11 mouse cellular contexts compared by ENCODE assay signal in genomic region chr7:27329981-27330380, GRCm38 (mm10). TPM values are rescaled to one million over a fixed set of nuclear protein-coding genes. Genes with fewer than 3 reads are reported as not detected.
DNase-seq lines count a peak whose midpoint lies in the region; ATAC-seq and TF ChIP-seq lines count a peak whose summit lies in the region.
"Had no signal": no experiment of that assay in that cellular context is flagged by ENCODE, and none has a peak within 500 bp of the region (broad histone marks: within the 10 kb centered on the region; RNA-seq: fewer than 3 reads in every experiment).

No protein-coding gene starts in this region.

- TF ChIP-seq CTCF in cerebellum, adult 2 months (IDR thresholded peaks at IDR 0.05; ENCODE audit: borderline replicate concordance, insufficient read depth, low read depth, low read length): no peak

- H3K9ac ChIP-seq in heart, embryonic 13.5 days: no peak overlapping the region
- no peak overlapping the region for H3K9ac ChIP-seq in midbrain, embryonic 12.5 days (replicated peaks)
- H3K9ac ChIP-seq in midbrain, embryonic 11.5 days (ENCODE audit: low read length): no peak overlapping the region
- no peak overlapping the region for H3K9ac ChIP-seq in limb, embryonic 12.5 days (replicated peaks)

- peak overlapping the region; percentile 68 for H3K4me3 ChIP-seq in heart, embryonic 13.5 days
- 0 out of 2 replicates have a peak overlapping the region, but pooled peaks have one; percentile 41 for H3K4me3 ChIP-seq in midbrain, embryonic 12.5 days
- H3K4me3 ChIP-seq in midbrain, embryonic 11.5 days (ENCODE audit: low read depth, low read length): no peak overlapping the region
- H3K4me3 ChIP-seq in limb, embryonic 12.5 days (replicated peaks): peak overlapping the region; percentile 44
- no peak overlapping the region for H3K4me3 ChIP-seq in cerebellum, adult 2 months (replicated peaks; ENCODE audit: insufficient read depth, low read depth, low read length)

- H3K4me2 ChIP-seq in heart, embryonic 13.5 days: peak overlapping the region; percentile 91
- no peak overlapping the region for H3K4me2 ChIP-seq in midbrain, embryonic 12.5 days (replicated peaks)
- H3K4me2 ChIP-seq in midbrain, embryonic 11.5 days: no peak overlapping the region; the same call in 1 of the 2 replicates
- H3K4me2 ChIP-seq in limb, embryonic 12.5 days: peak overlapping the region; percentile 64; the same call in 1 of the 2 replicates

- DNase-seq in heart, postnatal 14 days: no peak
- no peak for DNase-seq in midbrain, embryonic 11.5 days (ENCODE audit: low spot score, missing footprints)
- DNase-seq in cerebellum, adult 2 months: no peak
- DNase-seq in adrenal gland, adult 2 months: no peak
- DNase-seq in thymus, postnatal 10 days (ENCODE audit: low spot score in 2 of 2): no peak

- peaks cover 76% of the 10 kb centered on the region for H3K4me1 ChIP-seq in heart, embryonic 13.5 days
- peaks cover 50% of the 10 kb centered on the region for H3K4me1 ChIP-seq in midbrain, embryonic 12.5 days
- peaks cover 37% of the 10 kb centered on the region for H3K4me1 ChIP-seq in midbrain, embryonic 11.5 days (ENCODE audit: control insufficient read depth, insufficient read depth, low read length)
- peaks cover 61% of the 10 kb centered on the region for H3K4me1 ChIP-seq in limb, embryonic 12.5 days (replicated peaks)
- peaks cover 11% of the 10 kb centered on the region for H3K4me1 ChIP-seq in cerebellum, adult 2 months (ENCODE audit: control insufficient read depth, insufficient read depth, low read length)

- ATAC-seq in heart, embryonic 13.5 days (ENCODE audit: extremely low read depth, insufficient number of reproducible peaks, low FRiP score, low TSS enrichment): no peak
- no peak for ATAC-seq in midbrain, embryonic 12.5 days (ENCODE audit: low FRiP score, low read depth)
- ATAC-seq in midbrain, embryonic 11.5 days (ENCODE audit: low FRiP score): no peak
- ATAC-seq in limb, embryonic 12.5 days (ENCODE audit: insufficient number of reproducible peaks, insufficient read depth, low FRiP score, low TSS enrichment, low read depth): no peak

- intact Hi-C loops in heart, postnatal 14 days (cut with DNase I): loop anchor here (2.0 to 5.0 kb wide), 2 partner anchors 19 to 38 kb away; no protein-coding TSS in a partner anchor

- peaks cover 20% of the 10 kb centered on the region for H3K36me3 ChIP-seq in heart, embryonic 13.5 days
- H3K36me3 ChIP-seq in midbrain, embryonic 12.5 days: no peaks in the 10 kb centered on the region
- H3K36me3 ChIP-seq in midbrain, embryonic 11.5 days (ENCODE audit: control insufficient read depth, insufficient read depth, low read length): no peaks in the 10 kb centered on the region
- H3K36me3 ChIP-seq in limb, embryonic 12.5 days: no peaks in the 10 kb centered on the region

- H3K27ac ChIP-seq in heart, embryonic 13.5 days (replicated peaks): no peak overlapping the region
- H3K27ac ChIP-seq in midbrain, embryonic 12.5 days (replicated peaks): no peak overlapping the region
- H3K27ac ChIP-seq in midbrain, embryonic 11.5 days (ENCODE audit: low read depth, low read length): no peak overlapping the region
- H3K27ac ChIP-seq in limb, embryonic 12.5 days: no peak overlapping the region
- no peak overlapping the region for H3K27ac ChIP-seq in cerebellum, adult 2 months (ENCODE audit: insufficient read depth, low read length)

- H3K9me3 ChIP-seq in heart, embryonic 13.5 days: no peaks in the 10 kb centered on the region
- no peaks in the 10 kb centered on the region for H3K9me3 ChIP-seq in midbrain, embryonic 12.5 days
- no peaks in the 10 kb centered on the region for H3K9me3 ChIP-seq in midbrain, embryonic 11.5 days (ENCODE audit: control insufficient read depth, low read length)
- H3K9me3 ChIP-seq in limb, embryonic 12.5 days: no peaks in the 10 kb centered on the region

- H3K27me3 ChIP-seq in heart, embryonic 13.5 days (replicated peaks): peaks cover 98% of the 10 kb centered on the region
- H3K27me3 ChIP-seq in midbrain, embryonic 12.5 days: peaks cover 100% of the 10 kb centered on the region
- peaks cover 96% of the 10 kb centered on the region for H3K27me3 ChIP-seq in midbrain, embryonic 11.5 days (ENCODE audit: control insufficient read depth, insufficient read depth, low read length)
- peaks cover 100% of the 10 kb centered on the region for H3K27me3 ChIP-seq in limb, embryonic 12.5 days
- H3K27me3 ChIP-seq in cerebellum, adult 2 months (ENCODE audit: control insufficient read depth, insufficient read depth, low read length): peaks cover 8% of the 10 kb centered on the region; the same call in 1 of the 2 replicates

- WGBS in heart, embryonic 13.5 days: 17% methylated on average over 17 of the region's 17 CpGs
- WGBS in midbrain, embryonic 12.5 days: 27% methylated on average over 17 of the region's 17 CpGs
- WGBS in midbrain, embryonic 11.5 days: 28% methylated on average over 17 of the region's 17 CpGs
- 25% methylated on average over 17 of the region's 17 CpGs for WGBS in limb, embryonic 12.5 days
- WGBS in cerebellum, adult 2 months: 32% methylated on average over 17 of the region's 17 CpGs

- no peak for TF ChIP-seq POLR2A in cerebellum, adult 2 months (IDR thresholded peaks at IDR 0.05; ENCODE audit: borderline replicate concordance, insufficient read depth, low read length)

RNA-seq across cellular contexts. Expression of gene Ltbp4, which starts 7.5 kb away (rescaled TPM):
- polyA plus RNA-seq in heart, embryonic 13.5 days (2015; fragmentation: Nextera tagmentation; extraction: Ambion mirVana): 51.3 and 53.3 TPM in 2 replicates
- 100 to 1,000 TPM; 354 to 358 TPM for total RNA-seq in heart, postnatal 14 days (2021)
- 10.1 and 10.2 TPM in 2 replicates for polyA plus RNA-seq in midbrain, embryonic 12.5 days (2016; fragmentation: Nextera tagmentation; extraction: Ambion mirVana)
- polyA plus RNA-seq in midbrain, embryonic 11.5 days (2014; fragmentation: Nextera tagmentation; extraction: Ambion mirVana): 2.9 and 5.8 TPM in 2 replicates
- 15.2 and 15.8 TPM in 2 replicates for polyA plus RNA-seq in limb, embryonic 12.5 days (2016; fragmentation: Nextera tagmentation; extraction: Ambion mirVana)
- polyA plus RNA-seq in cerebellum, adult 2 months (2012; rRNA removed): 26.9 and 28.2 TPM in 2 replicates
- total RNA-seq in adrenal gland, adult 2 months (2021): 10 to 100 TPM; 70.3 to 94.7 TPM
- 253 and 263 TPM in 2 replicates for polyA plus RNA-seq in adrenal gland, adult 2 months (2012; rRNA removed)
- total RNA-seq: monocyte, adult 5-6 weeks had no signal

RNA-seq across cellular contexts. Expression of gene Shkbp1, which starts 25.8 kb away (rescaled TPM):
- polyA plus RNA-seq in heart, embryonic 13.5 days (2015; fragmentation: Nextera tagmentation; extraction: Ambion mirVana): 28.8 and 32.2 TPM in 2 replicates
- total RNA-seq in heart, postnatal 14 days (2021): 1 to 10 TPM; 8.6 to 9.7 TPM
- polyA plus RNA-seq in midbrain, embryonic 12.5 days (2016; fragmentation: Nextera tagmentation; extraction: Ambion mirVana): 77.3 and 78.1 TPM in 2 replicates
- 45.9 and 50.7 TPM in 2 replicates for polyA plus RNA-seq in midbrain, embryonic 11.5 days (2014; fragmentation: Nextera tagmentation; extraction: Ambion mirVana)
- 59.5 and 59.9 TPM in 2 replicates for polyA plus RNA-seq in limb, embryonic 12.5 days (2016; fragmentation: Nextera tagmentation; extraction: Ambion mirVana)
- 41.6 and 43.7 TPM in 2 replicates for polyA plus RNA-seq in cerebellum, adult 2 months (2012; rRNA removed)
- 10 to 100 TPM; 11.3 to 22.5 TPM for total RNA-seq in adrenal gland, adult 2 months (2021)
- 60.8 and 74.5 TPM in 2 replicates for polyA plus RNA-seq in adrenal gland, adult 2 months (2012; rRNA removed)

RNA-seq across cellular contexts. Expression of gene Gm20479, which starts 27.2 kb away (rescaled TPM):
- polyA plus RNA-seq in heart, embryonic 13.5 days (2015; fragmentation: Nextera tagmentation; extraction: Ambion mirVana): 0.83 and 0.90 TPM in 2 replicates
- total RNA-seq in heart, postnatal 14 days (2021): under 1 TPM in 1 of 2 experiments, not detected in 1; 0.76 TPM
- polyA plus RNA-seq in midbrain, embryonic 12.5 days (2016; fragmentation: Nextera tagmentation; extraction: Ambion mirVana): 0.87 TPM in 1 of 2 replicates, not detected in the other
- polyA plus RNA-seq in midbrain, embryonic 11.5 days (2014; fragmentation: Nextera tagmentation; extraction: Ambion mirVana): not detected in 2 replicates
- 0.42 TPM in 1 of 2 replicates, not detected in the other for polyA plus RNA-seq in limb, embryonic 12.5 days (2016; fragmentation: Nextera tagmentation; extraction: Ambion mirVana)
- polyA plus RNA-seq in cerebellum, adult 2 months (2012; rRNA removed): 0.38 TPM in 1 of 2 replicates, not detected in the other
- total RNA-seq in adrenal gland, adult 2 months (2021): 1 to 10 TPM in 1 of 2 experiments, not detected in 1; 6.3 TPM
- 0.28 TPM in 2 replicates for polyA plus RNA-seq in adrenal gland, adult 2 months (2012; rRNA removed)
- total RNA-seq: layer of hippocampus, adult 8-10 months; monocyte, adult 5-6 weeks had no signal
- polyA plus RNA-seq: frontal cortex, adult 2 months had no signal

Comparison
In these comparisons a context has a peak if more than half of its experiments do, and no peak if none do; other contexts are left out.
1. H3K4me3 ChIP-seq: peak in heart, embryonic 13.5 days (single experiment), midbrain, embryonic 12.5 days (single experiment) and limb, embryonic 12.5 days (single experiment); none in midbrain, embryonic 11.5 days (single experiment) and cerebellum, adult 2 months (single experiment).
2. H3K4me2 ChIP-seq: peak in heart, embryonic 13.5 days (single experiment) and limb, embryonic 12.5 days (single experiment); none in midbrain, embryonic 12.5 days (single experiment) and midbrain, embryonic 11.5 days (single experiment).